Mouse (Mus musculus): ENCODE data around the gene Mid1.
A peak's percentile ranks its signal among the peaks of the same experiment; 100 is the strongest.
"Not testable (repeated sequence)": the region's sequence is repeated elsewhere in the genome, so short reads cannot be mapped to it uniquely, and the experiment has no call there.

Gene Mid1

GRCm38 (mm10) chrX:169970546-169970945 is 285.5 kb downstream of the Mid1 start:
- DNase-seq (ENCODE audit: low spot score in 2 of 2) = not testable (repeated sequence)

DNA sequence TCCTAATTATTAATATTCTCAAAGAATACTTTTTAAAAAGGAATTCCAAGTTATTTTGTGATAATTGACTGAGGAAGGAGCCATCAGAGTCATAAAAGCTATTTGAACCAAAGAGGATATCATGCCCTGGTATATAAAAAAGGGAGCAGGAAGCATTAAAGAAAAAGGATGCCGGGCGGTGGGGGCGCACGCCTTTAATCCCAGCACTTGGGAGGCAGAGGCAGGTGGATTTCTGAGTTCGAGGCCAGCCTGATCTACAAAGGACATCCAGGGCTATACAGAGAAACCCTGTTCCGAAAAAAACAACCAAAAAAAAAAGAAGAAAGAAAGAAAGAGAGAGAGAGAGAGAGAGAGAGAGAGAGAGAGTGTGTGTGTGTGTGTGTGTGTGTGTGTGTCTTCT is 286.6 kb downstream of the Mid1 start:
- peak in 1 of 2 experiments; percentile 17 for DNase-seq (ENCODE audit: low spot score in 2 of 2)

- DNase-seq (ENCODE audit: low spot score in 2 of 2) = peak; percentile 17 to 22
These were observed 287.1 kb downstream of the Mid1 start for GRCm38 (mm10) chrX:169972131-169972530.

- DNase-seq (ENCODE audit: low spot score in 2 of 2) = peak; percentile 29 to 49
These were observed 287.9 kb downstream of the Mid1 start for GRCm38 (mm10) chrX:169972791-169973494.

GRCm38 (mm10) chrX:169973806-169974205 is 288.8 kb downstream of the Mid1 start:
- DNase-seq (ENCODE audit: low spot score in 2 of 2) = peak; percentile 28 to 44

DNA sequence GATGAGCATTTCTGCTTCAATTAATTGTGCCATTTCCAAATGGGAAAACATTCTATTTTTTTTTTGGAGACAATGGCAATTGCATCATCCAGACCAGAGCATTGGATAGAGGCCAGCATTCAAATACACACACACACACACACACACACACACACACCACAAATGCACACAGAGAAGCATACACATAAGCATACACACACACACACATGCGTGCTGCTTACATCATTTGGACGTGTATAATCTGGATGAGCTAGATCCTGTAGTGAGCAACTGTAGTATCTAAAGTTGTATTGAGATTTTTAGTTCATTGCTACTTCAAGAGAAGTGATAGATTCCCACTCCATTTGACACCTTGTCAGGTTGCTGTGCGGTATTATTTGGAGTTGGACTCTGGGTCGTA is 289.5 kb downstream of the Mid1 start:
- DNase-seq (ENCODE audit: low spot score in 2 of 2) = peak; percentile 50 to 58

DNA sequence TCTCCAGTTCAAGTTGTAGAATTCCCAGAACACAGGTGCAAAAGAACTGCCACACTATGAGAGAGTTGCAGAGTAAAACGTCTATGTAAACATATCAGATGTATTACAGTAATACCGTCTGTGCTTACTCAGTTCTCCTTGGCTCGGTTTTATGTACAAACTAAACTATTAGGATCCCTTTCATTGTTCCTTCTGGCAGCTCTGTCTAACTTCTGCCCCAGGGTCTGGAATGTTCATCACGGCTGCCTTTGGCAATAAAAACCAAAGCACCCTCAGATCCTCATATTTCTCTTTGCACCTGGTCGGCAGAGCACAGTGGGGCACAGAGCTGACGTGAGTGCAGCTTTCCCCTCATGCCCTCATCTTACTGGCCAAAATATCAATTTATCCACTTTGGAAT is 290.0 kb downstream of the Mid1 start:
- DNase-seq (ENCODE audit: low spot score in 2 of 2) = peak; percentile 41 to 44

- DNase-seq (ENCODE audit: low spot score in 2 of 2) = peak; percentile 23 to 36
These were observed 290.7 kb downstream of the Mid1 start for GRCm38 (mm10) chrX:169975681-169976131.

DNA sequence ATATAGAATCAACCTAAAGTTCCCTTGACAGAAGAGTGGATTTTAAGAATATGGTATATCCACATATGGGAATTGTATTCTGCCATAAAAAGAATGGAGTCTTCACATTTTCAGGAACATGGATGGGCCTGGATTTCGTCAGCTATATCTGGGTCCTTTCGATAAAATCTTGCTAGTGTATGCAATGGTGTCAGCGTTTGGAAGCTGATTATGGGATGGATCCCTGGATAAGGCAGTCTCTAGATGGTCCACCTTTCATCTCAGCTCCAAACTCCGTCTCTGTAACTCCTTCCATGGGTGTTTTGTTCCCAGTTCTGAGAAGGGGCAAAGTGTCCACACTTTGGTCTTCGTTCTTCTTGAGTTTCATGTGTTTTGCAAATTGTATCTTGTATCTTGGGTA is 291.3 kb downstream of the Mid1 start:
- DNase-seq (ENCODE audit: low spot score in 2 of 2) = peak; percentile 15 to 20

DNA sequence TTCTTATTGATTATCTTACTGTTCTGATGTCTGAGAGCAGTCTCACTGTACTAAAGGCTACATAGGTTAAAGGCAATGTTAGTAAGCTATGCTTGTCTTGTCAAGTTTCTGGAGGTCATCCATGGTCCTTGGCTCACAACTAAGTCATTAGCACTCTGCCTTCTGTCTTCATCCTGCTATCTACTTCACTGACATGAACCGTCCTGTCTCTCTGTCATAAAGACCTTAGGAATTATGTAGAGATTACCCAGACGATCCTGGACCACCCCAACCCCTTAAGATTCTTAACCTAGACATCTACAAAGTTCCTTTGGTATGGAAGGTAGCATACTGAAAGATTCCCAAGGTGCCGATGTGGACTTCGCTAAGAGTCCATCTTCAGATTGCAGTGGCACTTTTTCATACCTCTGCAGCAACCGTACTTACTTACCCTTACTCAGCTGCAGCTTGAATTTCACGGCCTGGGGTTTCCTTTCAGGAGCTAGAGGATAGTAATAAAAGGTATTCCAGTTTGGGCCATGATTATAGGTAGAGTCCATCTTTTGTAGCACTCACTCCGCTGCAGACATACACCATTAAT is 292.9 kb downstream of the Mid1 start:
- not testable (repeated sequence) for DNase-seq (ENCODE audit: low spot score in 2 of 2)

DNA sequence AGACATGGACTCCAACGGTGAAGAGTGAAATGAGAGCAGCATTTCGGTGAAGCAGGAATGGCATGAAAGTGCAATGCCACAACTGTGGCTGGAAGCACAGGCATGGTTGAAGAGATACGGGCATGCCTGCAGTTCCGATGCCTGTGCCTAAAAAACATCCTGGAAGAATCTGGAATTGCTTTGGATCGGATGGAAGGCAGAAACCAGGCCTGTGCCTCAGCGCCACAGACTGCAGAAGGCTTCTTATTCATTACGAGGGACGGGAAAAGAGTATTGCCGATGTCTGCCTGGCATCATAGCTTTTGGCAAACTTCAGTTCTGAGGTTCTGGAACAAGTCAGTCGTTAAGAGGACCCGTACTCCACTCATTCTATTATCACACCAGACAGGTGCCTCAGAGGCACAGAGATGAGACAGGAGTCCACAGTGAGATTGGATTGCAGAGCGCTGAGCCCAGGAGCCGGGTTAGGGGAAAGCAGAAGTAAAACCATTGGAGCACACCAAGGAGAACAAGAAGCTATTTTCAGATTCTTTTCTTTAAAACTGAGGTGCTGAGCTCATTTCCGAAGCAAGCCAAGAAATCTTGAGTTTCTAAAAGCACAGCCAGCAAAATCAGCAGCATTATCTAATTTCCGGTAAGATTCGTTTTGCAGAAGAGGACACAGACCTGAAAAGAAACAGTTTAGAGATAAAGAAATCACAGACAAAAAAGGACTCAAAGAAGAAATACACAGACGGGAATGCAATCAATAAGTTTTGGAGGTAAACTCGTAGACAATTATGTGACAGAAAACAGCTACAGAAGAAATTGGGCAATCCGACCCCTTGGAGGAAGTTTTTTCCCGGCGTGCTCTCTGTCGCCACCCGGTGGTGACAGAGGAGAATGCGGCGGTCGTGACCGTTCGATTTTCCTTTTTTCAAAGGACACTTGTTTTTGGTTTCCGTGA is 293.7 kb downstream of the Mid1 start:
- DNase-seq (ENCODE audit: low spot score in 2 of 2) = peak; percentile 88 to 91

DNA sequence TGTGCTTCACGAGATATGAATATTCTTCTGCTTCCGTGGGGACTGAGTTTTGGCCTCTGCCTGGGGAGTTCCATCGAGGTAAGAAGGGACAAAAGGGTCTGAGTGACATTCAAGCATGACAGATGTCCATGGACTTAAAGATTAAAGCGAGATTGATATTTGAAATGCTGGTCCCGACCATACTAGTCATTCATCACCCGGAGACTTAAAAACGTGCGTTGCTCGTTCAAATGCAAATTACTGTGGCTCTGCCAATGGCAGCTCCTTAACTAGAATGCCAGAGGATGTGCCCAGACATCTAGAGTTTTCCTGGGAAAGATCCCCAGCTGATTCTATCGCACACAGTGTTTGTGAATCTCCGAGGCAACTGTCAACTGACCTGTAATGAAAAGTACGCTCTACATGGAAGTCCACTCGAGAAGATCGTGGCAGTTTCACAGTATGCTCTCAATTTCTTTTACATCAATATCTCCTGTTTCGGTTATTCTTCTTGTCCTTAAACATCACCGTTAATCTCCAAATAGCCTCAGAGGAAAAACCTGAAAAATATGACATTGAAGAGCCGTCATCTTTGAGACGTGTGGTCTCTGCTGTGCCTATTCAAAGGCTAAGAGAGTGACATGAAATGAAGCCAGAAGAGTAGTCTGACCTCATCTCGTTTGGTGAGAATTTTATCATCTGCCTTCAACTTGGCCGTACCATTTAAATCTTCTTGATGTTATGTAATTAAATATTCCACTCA is 294.6 kb downstream of the Mid1 start:
- DNase-seq (ENCODE audit: low spot score in 2 of 2) = peak; percentile 75 to 86

- peak; percentile 32 to 49 for DNase-seq (ENCODE audit: low spot score in 2 of 2)
These were observed 295.2 kb downstream of the Mid1 start for GRCm38 (mm10) chrX:169980203-169980556.

DNA sequence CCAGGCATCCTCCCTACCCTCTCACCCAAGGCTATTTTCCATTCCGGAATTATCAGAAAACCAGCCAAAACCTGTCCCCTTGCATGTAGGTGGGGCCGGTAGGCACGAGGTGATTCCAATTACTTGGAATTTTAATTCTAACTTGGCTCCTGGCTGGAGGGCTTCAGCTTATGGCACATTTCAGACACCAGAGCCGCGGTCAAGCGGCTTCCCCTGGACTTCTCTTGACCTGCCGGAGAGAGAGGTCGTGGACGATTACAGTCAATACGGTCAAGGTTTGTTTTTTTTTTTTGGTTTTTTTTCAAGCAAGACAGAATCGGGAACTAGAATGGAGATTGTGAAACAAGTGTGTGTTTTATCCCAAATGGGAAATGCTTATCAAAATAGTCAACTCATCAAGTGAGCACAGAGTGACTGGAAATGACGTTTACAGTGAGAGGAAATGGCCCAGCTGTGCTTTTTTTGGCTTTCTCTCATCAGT is 295.9 kb downstream of the Mid1 start:
- DNase-seq (ENCODE audit: low spot score in 2 of 2) = peak; percentile 59 to 64

GRCm38 (mm10) chrX:169981761-169982181 is 296.8 kb downstream of the Mid1 start:
- peak; percentile 74 to 81 for DNase-seq (ENCODE audit: low spot score in 2 of 2)

DNA sequence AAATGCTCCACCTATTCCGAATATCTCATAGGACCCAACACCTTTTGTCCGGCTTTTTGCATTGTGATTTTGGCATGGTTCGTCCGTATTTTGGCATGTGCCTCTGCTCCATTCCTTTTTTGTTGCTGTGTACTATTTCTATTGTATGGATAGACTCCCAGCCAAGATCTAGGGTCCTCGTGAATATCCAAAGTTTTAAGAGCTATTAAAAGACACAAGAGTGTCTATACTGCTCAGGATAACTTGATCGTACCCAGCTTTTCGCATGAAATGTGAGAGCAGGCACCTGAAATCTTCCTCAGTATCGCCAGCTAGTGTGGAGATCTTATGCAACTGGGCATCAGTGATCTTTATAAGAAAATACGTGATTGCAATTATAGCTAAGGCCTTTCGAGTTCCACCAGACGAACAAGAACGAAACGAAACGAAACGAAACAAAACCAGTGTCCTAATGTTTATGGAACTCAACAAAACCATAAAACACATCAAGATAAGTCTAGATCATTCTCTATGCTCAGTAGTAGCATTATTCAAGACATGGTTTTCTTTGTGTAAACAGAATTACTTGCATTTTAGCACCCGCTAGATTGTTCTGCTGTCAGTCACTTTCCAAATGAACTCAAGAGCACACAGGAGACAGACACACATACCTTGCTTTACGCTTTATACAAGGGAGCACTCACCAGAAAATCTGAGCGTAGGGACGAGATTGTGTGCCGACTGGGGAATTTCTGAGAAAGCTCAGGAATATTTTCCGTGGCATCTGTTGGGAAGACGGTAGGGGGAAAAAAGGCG is 297.8 kb downstream of the Mid1 start:
- DNase-seq (ENCODE audit: low spot score in 2 of 2) = peak; percentile 56

DNA sequence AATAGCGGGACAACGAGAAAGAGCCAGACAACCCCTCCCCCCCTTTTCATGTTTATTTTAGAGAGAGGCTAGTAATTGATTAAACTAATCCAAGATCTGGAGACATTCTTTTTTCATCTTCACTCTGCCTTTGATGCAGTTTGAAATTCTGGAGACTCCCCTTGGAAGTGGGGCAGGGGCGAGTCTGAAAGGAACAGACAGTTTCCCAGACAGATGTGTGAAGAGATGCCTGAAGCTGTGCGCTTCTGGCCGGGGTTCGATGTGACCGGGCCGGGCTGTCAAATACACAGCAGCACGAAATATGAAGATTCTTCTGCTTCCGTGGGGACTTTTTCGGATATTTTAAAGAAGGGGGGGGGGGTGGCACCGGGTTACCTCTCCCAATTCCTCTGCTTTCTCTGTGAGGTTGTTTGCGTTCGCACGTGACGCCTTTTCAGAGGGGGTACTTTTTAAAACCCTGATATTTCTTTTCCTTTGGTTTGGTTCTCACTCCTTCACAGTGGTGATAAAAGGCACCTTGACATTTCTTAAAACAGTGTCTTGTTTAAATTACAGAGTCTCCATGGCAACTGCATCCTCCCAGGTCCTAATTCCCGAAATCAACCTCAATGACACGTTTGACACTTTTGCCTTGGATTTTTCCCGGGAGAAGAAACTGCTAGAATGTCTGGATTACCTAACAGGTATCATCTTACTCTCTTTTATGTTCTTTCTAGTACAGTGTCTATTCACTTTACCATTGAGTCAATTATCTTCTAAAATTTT is 298.6 kb downstream of the Mid1 start:
- DNase-seq (ENCODE audit: low spot score in 2 of 2) = peak; percentile 64 to 69

DNA sequence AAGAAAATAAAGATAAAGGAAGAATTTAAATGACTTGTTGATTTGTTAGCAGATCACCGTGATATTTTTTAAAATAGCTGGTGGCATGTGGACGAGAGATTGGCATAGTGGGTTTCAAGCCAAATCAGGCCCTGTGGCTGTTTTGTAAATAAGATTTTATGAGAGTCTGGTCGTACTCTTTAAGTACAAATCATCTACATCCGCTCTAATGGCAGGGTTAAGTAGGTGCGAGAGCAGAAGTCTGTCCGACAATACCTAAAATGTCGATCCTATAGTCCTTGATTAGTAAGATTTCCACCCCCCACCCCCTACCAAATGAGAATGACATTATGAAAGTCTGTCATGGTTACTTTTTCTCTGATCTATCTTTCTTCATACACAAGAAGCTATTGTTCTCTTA is 299.3 kb downstream of the Mid1 start:
- peak; percentile 30 to 36 for DNase-seq (ENCODE audit: low spot score in 2 of 2)

- peak; percentile 68 to 78 for DNase-seq (ENCODE audit: low spot score in 2 of 2)
These were observed 299.9 kb downstream of the Mid1 start for GRCm38 (mm10) chrX:169984853-169985252.

GRCm38 (mm10) chrX:169985796-169986195 is 300.8 kb downstream of the Mid1 start:
- DNase-seq (ENCODE audit: low spot score in 2 of 2) = peak; percentile 81 to 86

Data from right cerebral cortex, postnatal 10 days (tissue).